ENCODE assay signal across 8 mouse cellular contexts in the genomic region with DNA sequence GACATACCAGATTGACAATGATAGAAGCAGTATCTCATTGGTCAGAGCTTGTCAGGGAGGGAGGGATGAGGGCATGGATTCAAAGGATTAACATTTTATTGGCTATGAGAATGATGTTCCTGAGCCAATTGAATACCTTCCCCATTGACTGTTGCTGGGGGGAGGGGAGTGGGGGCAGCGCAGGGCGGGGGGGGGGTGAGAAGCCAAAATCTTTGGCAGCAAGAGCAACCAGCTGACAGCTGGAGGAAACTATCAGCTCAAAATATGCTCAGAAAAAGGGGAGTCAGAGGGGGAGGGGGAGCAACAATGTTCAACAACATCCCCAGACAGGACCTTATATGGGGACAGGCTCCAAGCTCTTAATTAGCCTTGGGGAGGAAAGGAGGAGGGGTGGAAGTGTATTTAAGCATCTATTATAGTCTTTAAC. TPM values are rescaled to one million over a fixed set of nuclear protein-coding genes. Genes with fewer than 3 reads are reported as not detected.
DNase-seq lines count a peak whose midpoint lies in the region; ATAC-seq and TF ChIP-seq lines count a peak whose summit lies in the region.

No protein-coding gene starts in this region.

- WGBS in heart, postnatal 0 days: 0% methylated on average over 2 of the region's 2 CpGs
- WGBS in limb, embryonic 12.5 days: 12% methylated on average over 2 of the region's 2 CpGs
- 0% methylated on average over 2 of the region's 2 CpGs for WGBS in neural tube, embryonic 13.5 days

- 0 out of 2 replicates have a peak, but pooled peaks have one; percentile 25 for TF ChIP-seq EP300 in heart, postnatal 0 days (IDR thresholded peaks at IDR 0.05; ENCODE audit: low read depth)

- TF ChIP-seq POLR2A in cortical plate, adult 2 months (IDR thresholded peaks at IDR 0.05; ENCODE audit: extremely low read depth, insufficient read depth, low read length): no peak

- H3K36me3 ChIP-seq in heart, postnatal 0 days (replicated peaks; ENCODE audit: control insufficient read depth, insufficient read depth, low read length): no peaks in the 10 kb centered on the region
- peaks cover 8% of the 10 kb centered on the region for H3K36me3 ChIP-seq in limb, embryonic 12.5 days
- H3K36me3 ChIP-seq in neural tube, embryonic 13.5 days: no peaks in the 10 kb centered on the region

- no peaks in the 10 kb centered on the region for H3K27me3 ChIP-seq in heart, postnatal 0 days (ENCODE audit: control insufficient read depth, insufficient read depth, low read length)
- H3K27me3 ChIP-seq in limb, embryonic 12.5 days: no peaks in the 10 kb centered on the region; the same call in 1 of the 2 replicates
- no peaks in the 10 kb centered on the region for H3K27me3 ChIP-seq in neural tube, embryonic 13.5 days

- H3K4me3 ChIP-seq in cortical plate, adult 2 months (ENCODE audit: insufficient read depth, low read length): no peak overlapping the region
- peak overlapping the region; percentile 36 for H3K4me3 ChIP-seq in heart, postnatal 0 days (ENCODE audit: low read depth, low read length)
- peak overlapping the region; percentile 11; the same call in 1 of the 2 replicates for H3K4me3 ChIP-seq in limb, embryonic 12.5 days (replicated peaks)
- peak overlapping the region; percentile 28 for H3K4me3 ChIP-seq in neural tube, embryonic 13.5 days

- peak; percentile 54 for DNase-seq in embryo, embryonic 10 days (ENCODE audit: low spot score)
- DNase-seq in embryo, embryonic 9.5 days (ENCODE audit: extremely low spot score): no peak
- DNase-seq in heart, postnatal 0 days (ENCODE audit: low spot score): peak; percentile 93
- DNase-seq in spleen, postnatal 10 days (ENCODE audit: low spot score in 2 of 2): no peak

- H3K9ac ChIP-seq in heart, postnatal 0 days (replicated peaks; ENCODE audit: low read depth, low read length): no peak overlapping the region
- no peak overlapping the region for H3K9ac ChIP-seq in limb, embryonic 12.5 days (replicated peaks)
- H3K9ac ChIP-seq in neural tube, embryonic 13.5 days: no peak overlapping the region

- H3K4me2 ChIP-seq in heart, postnatal 0 days (ENCODE audit: low read depth, low read length): peak overlapping the region; percentile 64
- H3K4me2 ChIP-seq in limb, embryonic 12.5 days: peak overlapping the region; percentile 48
- peak overlapping the region; percentile 56 for H3K4me2 ChIP-seq in neural tube, embryonic 13.5 days

- ATAC-seq in heart, postnatal 0 days (ENCODE audit: insufficient read depth, low read depth): peak; percentile 90
- no peak for ATAC-seq in limb, embryonic 12.5 days (ENCODE audit: insufficient number of reproducible peaks, insufficient read depth, low FRiP score, low TSS enrichment, low read depth)
- ATAC-seq in neural tube, embryonic 13.5 days (ENCODE audit: low read depth): peak; percentile 93
- no peak for ATAC-seq in megakaryocyte progenitor cell, adult 5-6 weeks (replicated peaks; ENCODE audit: poor library complexity)

- H3K27ac ChIP-seq in cortical plate, adult 2 months (ENCODE audit: insufficient read depth, low read length): peak overlapping the region; percentile 57; the same call in 1 of the 2 replicates
- H3K27ac ChIP-seq in heart, postnatal 0 days (ENCODE audit: low read depth): peak overlapping the region; percentile 97
- peak overlapping the region; percentile 66 for H3K27ac ChIP-seq in limb, embryonic 12.5 days
- H3K27ac ChIP-seq in neural tube, embryonic 13.5 days (replicated peaks): peak overlapping the region; percentile 87

- H3K4me1 ChIP-seq in cortical plate, adult 2 months (ENCODE audit: control insufficient read depth, insufficient read depth, low read length): peaks cover 8% of the 10 kb centered on the region
- peaks cover 9% of the 10 kb centered on the region for H3K4me1 ChIP-seq in heart, postnatal 0 days (ENCODE audit: control insufficient read depth, insufficient read depth)
- peaks cover 11% of the 10 kb centered on the region for H3K4me1 ChIP-seq in limb, embryonic 12.5 days (replicated peaks)
- peaks cover 9% of the 10 kb centered on the region for H3K4me1 ChIP-seq in neural tube, embryonic 13.5 days (replicated peaks)

- TF ChIP-seq CTCF in cortical plate, adult 2 months (IDR thresholded peaks at IDR 0.05; ENCODE audit: extremely low read depth, insufficient read depth, low read length): no peak
- TF ChIP-seq CTCF in heart, postnatal 0 days (IDR thresholded peaks at IDR 0.05; ENCODE audit: low read depth): no peak

- no peaks in the 10 kb centered on the region for H3K9me3 ChIP-seq in heart, postnatal 0 days (replicated peaks; ENCODE audit: control insufficient read depth, low read length)
- no peaks in the 10 kb centered on the region for H3K9me3 ChIP-seq in limb, embryonic 12.5 days
- no peaks in the 10 kb centered on the region for H3K9me3 ChIP-seq in neural tube, embryonic 13.5 days

RNA-seq across cellular contexts. Expression of gene B4galt3, which starts 6.9 kb away (rescaled TPM):
- 73.7 and 74.1 TPM in 2 replicates for polyA plus RNA-seq in cortical plate, adult 2 months (2012; rRNA removed)
- total RNA-seq in heart, postnatal 0 days (2014; rRNA removed; ENCODE audit: low replicate concordance): 28.9 and 55.0 TPM in 2 replicates
- 32.6 and 34.3 TPM in 2 replicates for polyA plus RNA-seq in heart, postnatal 0 days (2015; fragmentation: Nextera tagmentation; extraction: Ambion mirVana)
- polyA plus RNA-seq in limb, embryonic 12.5 days (2016; fragmentation: Nextera tagmentation; extraction: Ambion mirVana): 82.1 and 84.8 TPM in 2 replicates
- 94.0 and 97.8 TPM in 2 replicates for polyA plus RNA-seq in neural tube, embryonic 13.5 days (2015; fragmentation: Nextera tagmentation; extraction: Ambion mirVana)
- 14.7 and 16.1 TPM in 2 replicates for total RNA-seq in megakaryocyte progenitor cell, adult 5-6 weeks (2015)
- 18.0 and 22.6 TPM in 2 replicates for total RNA-seq in megakaryocyte progenitor cell, adult 5-6 weeks (2017)

RNA-seq across cellular contexts. Expression of gene Ndufs2, which starts 12.0 kb away (rescaled TPM):
- 202 and 215 TPM in 2 replicates for polyA plus RNA-seq in cortical plate, adult 2 months (2012; rRNA removed)
- total RNA-seq in heart, postnatal 0 days (2014; rRNA removed; ENCODE audit: low replicate concordance): 962 and 1,127 TPM in 2 replicates
- 998 and 1,009 TPM in 2 replicates for polyA plus RNA-seq in heart, postnatal 0 days (2015; fragmentation: Nextera tagmentation; extraction: Ambion mirVana)
- 251 and 257 TPM in 2 replicates for polyA plus RNA-seq in limb, embryonic 12.5 days (2016; fragmentation: Nextera tagmentation; extraction: Ambion mirVana)
- polyA plus RNA-seq in neural tube, embryonic 13.5 days (2015; fragmentation: Nextera tagmentation; extraction: Ambion mirVana): 257 and 263 TPM in 2 replicates
- total RNA-seq in megakaryocyte progenitor cell, adult 5-6 weeks (2015): 255 and 280 TPM in 2 replicates
- 323 and 395 TPM in 2 replicates for total RNA-seq in megakaryocyte progenitor cell, adult 5-6 weeks (2017)

RNA-seq across cellular contexts. Expression of gene Adamts4, which starts 13.0 kb away (rescaled TPM):
- 14.4 and 20.1 TPM in 2 replicates for polyA plus RNA-seq in cortical plate, adult 2 months (2012; rRNA removed)
- 4.1 and 5.5 TPM in 2 replicates for total RNA-seq in heart, postnatal 0 days (2014; rRNA removed; ENCODE audit: low replicate concordance)
- 3.8 and 3.9 TPM in 2 replicates for polyA plus RNA-seq in heart, postnatal 0 days (2015; fragmentation: Nextera tagmentation; extraction: Ambion mirVana)
- polyA plus RNA-seq in limb, embryonic 12.5 days (2016; fragmentation: Nextera tagmentation; extraction: Ambion mirVana): 10.5 and 11.0 TPM in 2 replicates
- polyA plus RNA-seq in neural tube, embryonic 13.5 days (2015; fragmentation: Nextera tagmentation; extraction: Ambion mirVana): 3.0 and 4.3 TPM in 2 replicates
- not detected in 2 replicates for total RNA-seq in megakaryocyte progenitor cell, adult 5-6 weeks (2015)
- total RNA-seq in megakaryocyte progenitor cell, adult 5-6 weeks (2017): not detected in 2 replicates

RNA-seq across cellular contexts. Expression of gene Ppox, which starts 17.8 kb away (rescaled TPM):
- 72.1 and 76.9 TPM in 2 replicates for polyA plus RNA-seq in cortical plate, adult 2 months (2012; rRNA removed)
- total RNA-seq in heart, postnatal 0 days (2014; rRNA removed; ENCODE audit: low replicate concordance): 32.7 and 52.4 TPM in 2 replicates
- polyA plus RNA-seq in heart, postnatal 0 days (2015; fragmentation: Nextera tagmentation; extraction: Ambion mirVana): 24.3 and 24.6 TPM in 2 replicates
- 71.9 and 75.9 TPM in 2 replicates for polyA plus RNA-seq in limb, embryonic 12.5 days (2016; fragmentation: Nextera tagmentation; extraction: Ambion mirVana)
- 43.1 and 47.2 TPM in 2 replicates for polyA plus RNA-seq in neural tube, embryonic 13.5 days (2015; fragmentation: Nextera tagmentation; extraction: Ambion mirVana)
- 18.0 and 20.2 TPM in 2 replicates for total RNA-seq in megakaryocyte progenitor cell, adult 5-6 weeks (2015)
- total RNA-seq in megakaryocyte progenitor cell, adult 5-6 weeks (2017): 10.3 and 15.0 TPM in 2 replicates

RNA-seq across cellular contexts. Expression of gene Usp21, which starts 24.6 kb away (rescaled TPM):
- polyA plus RNA-seq in cortical plate, adult 2 months (2012; rRNA removed): 70.2 TPM in 2 replicates
- 20.0 and 27.3 TPM in 2 replicates for total RNA-seq in heart, postnatal 0 days (2014; rRNA removed; ENCODE audit: low replicate concordance)
- polyA plus RNA-seq in heart, postnatal 0 days (2015; fragmentation: Nextera tagmentation; extraction: Ambion mirVana): 30.6 and 32.3 TPM in 2 replicates
- 132 and 134 TPM in 2 replicates for polyA plus RNA-seq in limb, embryonic 12.5 days (2016; fragmentation: Nextera tagmentation; extraction: Ambion mirVana)
- polyA plus RNA-seq in neural tube, embryonic 13.5 days (2015; fragmentation: Nextera tagmentation; extraction: Ambion mirVana): 89.3 and 97.3 TPM in 2 replicates
- 36.0 and 38.2 TPM in 2 replicates for total RNA-seq in megakaryocyte progenitor cell, adult 5-6 weeks (2015)
- 18.7 and 24.5 TPM in 2 replicates for total RNA-seq in megakaryocyte progenitor cell, adult 5-6 weeks (2017)

Comparison
In these comparisons a context has a peak if more than half of its experiments do, and no peak if none do; other contexts are left out.
1. DNase-seq: peak in embryo, embryonic 10 days (single experiment) and heart, postnatal 0 days (single experiment); none in embryo, embryonic 9.5 days (single experiment) and spleen, postnatal 10 days (0 of 2).
2. ATAC-seq: peak in heart, postnatal 0 days (single experiment) and neural tube, embryonic 13.5 days (single experiment); none in limb, embryonic 12.5 days (single experiment) and megakaryocyte progenitor cell, adult 5-6 weeks (single experiment).
3. Peak in every context shown above with its lines, with median percentiles within 50 percentile points of each other: H3K27ac ChIP-seq and H3K4me2 ChIP-seq.